Mouse (Mus musculus): ENCODE data around the gene Map4k1.

Map4k1 gene

GRCm38 (mm10) chr7:29025566-29025965 lies 43.7 kb downstream of the Map4k1 start:
- DNase-seq (ENCODE audit: low read depth, low spot score) = peak; percentile 85

- peak; percentile 73 for DNase-seq (ENCODE audit: low read depth, low spot score)
Observed at GRCm38 (mm10) chr7:29026195-29026594, 44.3 kb downstream of the Map4k1 start.

- peak; percentile 36 for DNase-seq (ENCODE audit: low read depth, low spot score)
Observed at GRCm38 (mm10) chr7:29026811-29027210, 45.0 kb downstream of the Map4k1 start.

GRCm38 (mm10) chr7:29028761-29029160 lies 46.9 kb downstream of the Map4k1 start:
- DNase-seq (ENCODE audit: low read depth, low spot score) = no peak

- no peak for DNase-seq (ENCODE audit: low read depth, low spot score)
Observed at GRCm38 (mm10) chr7:29029690-29030656, 48.1 kb downstream of the Map4k1 start.

GRCm38 (mm10) chr7:29031641-29032040 lies 49.8 kb downstream of the Map4k1 start:
- no peak for DNase-seq (ENCODE audit: low read depth, low spot score)

GRCm38 (mm10) chr7:29032685-29033084 lies 50.8 kb downstream of the Map4k1 start:
- DNase-seq (ENCODE audit: low read depth, low spot score) = peak; percentile 44

- DNase-seq (ENCODE audit: low read depth, low spot score) = peak; percentile 44
Observed at GRCm38 (mm10) chr7:29037261-29037660, 55.4 kb downstream of the Map4k1 start.

- DNase-seq (ENCODE audit: low read depth, low spot score) = peak; percentile 90
Observed at GRCm38 (mm10) chr7:29039604-29039984, 57.7 kb downstream of the Map4k1 start.

- DNase-seq (ENCODE audit: low read depth, low spot score) = peak; percentile 38
Observed at GRCm38 (mm10) chr7:29039985-29040661, 58.3 kb downstream of the Map4k1 start.

GRCm38 (mm10) chr7:29041194-29041593 lies 59.3 kb downstream of the Map4k1 start:
- no peak for DNase-seq (ENCODE audit: low read depth, low spot score)

- no peak for DNase-seq (ENCODE audit: low read depth, low spot score)
Observed at GRCm38 (mm10) chr7:29043016-29043673, 61.3 kb downstream of the Map4k1 start.

- DNase-seq (ENCODE audit: low read depth, low spot score) = no peak
Observed at GRCm38 (mm10) chr7:29043674-29044057, 61.8 kb downstream of the Map4k1 start.

GRCm38 (mm10) chr7:29044302-29044701 lies 62.5 kb downstream of the Map4k1 start:
- no peak for DNase-seq (ENCODE audit: low read depth, low spot score)

GRCm38 (mm10) chr7:29046533-29046932 lies 64.7 kb downstream of the Map4k1 start:
- no peak for DNase-seq (ENCODE audit: low read depth, low spot score)

GRCm38 (mm10) chr7:29048070-29048469 lies 66.2 kb downstream of the Map4k1 start:
- DNase-seq (ENCODE audit: low read depth, low spot score) = no peak

- DNase-seq (ENCODE audit: low read depth, low spot score) = no peak
Observed at GRCm38 (mm10) chr7:29048615-29049014, 66.8 kb downstream of the Map4k1 start.

GRCm38 (mm10) chr7:29050797-29051196 lies 68.9 kb downstream of the Map4k1 start:
- peak; percentile 51 for DNase-seq (ENCODE audit: low read depth, low spot score)

GRCm38 (mm10) chr7:29052821-29053220 lies 71.0 kb downstream of the Map4k1 start:
- no peak for DNase-seq (ENCODE audit: low read depth, low spot score)

Measured in CD4-positive helper T cell, adult 2 months (primary cell).